Mouse (Mus musculus): ENCODE results near the gene Nrn1.

DNA sequence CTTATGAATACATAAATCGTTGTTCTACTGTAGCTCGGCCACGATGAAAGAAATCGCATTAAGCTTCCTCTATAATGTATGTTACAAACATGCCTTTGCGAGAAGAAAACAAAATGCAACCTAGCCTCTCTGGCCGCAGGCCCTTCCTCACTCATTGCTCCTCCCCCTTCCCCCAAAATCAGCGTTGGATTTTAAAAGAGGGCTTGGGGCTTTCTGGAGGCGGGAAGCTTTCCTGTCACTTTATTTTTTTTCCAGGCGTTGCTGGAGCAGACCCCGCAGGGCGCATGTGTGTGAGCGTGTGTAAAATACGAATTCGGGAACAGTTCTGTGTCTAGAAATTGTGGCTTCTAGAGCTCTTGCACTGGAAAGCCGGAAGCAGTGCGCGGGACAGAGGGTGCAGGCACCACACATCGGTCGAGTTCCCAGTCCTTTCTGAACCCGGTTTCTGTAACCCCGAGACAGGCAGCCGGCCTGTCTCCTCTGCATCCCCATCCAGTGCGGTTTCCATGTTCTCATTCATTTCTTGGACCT lies 2.9 kb downstream of the Nrn1 start:
- TF ChIP-seq POLR2A (IDR thresholded peaks at IDR 0.05; ENCODE audit: low read depth, low read length) (no peak), CTCF (conservative IDR thresholded peaks at IDR 0.05; ENCODE audit: insufficient read depth, insufficient read length, low read depth, low read length) (no peak)

Measured in kidney, adult 2 months (tissue).